Mouse (Mus musculus) stomach, embryonic 15.5 days (tissue): Measurements from ENCODE around the gene Fam222b. TPM values are rescaled to one million over a fixed set of nuclear protein-coding genes. Genes with fewer than 3 reads are reported as not detected.

Source experiments
- ATAC-seq: fragments of 200-750 bp; cut with Nextera tagmentation; 2 replicates; pipeline ENCODE4 v1.8.0; 2017; ENCODE audit warnings: low read depth, moderate number of reproducible peaks, moderate TSS enrichment; ENCODE audit not compliant: insufficient read depth, low FRiP score
- H3K27ac ChIP-seq: fragments of 300-500 bp; sonication (generic); 2 replicates; pipeline ENCODE4 v1.5.1; 2015; ENCODE audit warnings: mild to moderate bottlenecking, inconsistent platforms
- H3K27me3 ChIP-seq: fragments of 300-500 bp; sonication (generic); replicated peaks from 2 replicates; pipeline ENCODE4 v1.6.1; 2015; ENCODE audit warnings: inconsistent platforms
- H3K36me3 ChIP-seq: fragments of 300-500 bp; sonication (generic); 2 replicates; pipeline ENCODE4 v1.6.1; 2015; ENCODE audit warnings: inconsistent platforms
- H3K4me1 ChIP-seq: fragments of 300-500 bp; sonication (generic); 2 replicates; pipeline ENCODE4 v1.6.1; 2015; ENCODE audit warnings: inconsistent platforms
- H3K4me2 ChIP-seq: fragments of 300-500 bp; sonication (generic); 2 replicates; pipeline ENCODE4 v1.6.1; 2015; ENCODE audit warnings: mild to moderate bottlenecking, inconsistent platforms
- H3K4me3 ChIP-seq: fragments of 300-500 bp; sonication (generic); replicated peaks from 2 replicates; pipeline ENCODE4 v1.5.1; 2015; ENCODE audit warnings: inconsistent platforms
- H3K9ac ChIP-seq: fragments of 300-500 bp; sonication (generic); 2 replicates; pipeline ENCODE4 v1.6.1; 2015; ENCODE audit warnings: inconsistent platforms
- H3K9me3 ChIP-seq: fragments of 300-500 bp; sonication (generic); 2 replicates; pipeline ENCODE4 v1.6.1; 2016; ENCODE audit warnings: inconsistent platforms
- WGBS: fragments of 180-500 bp; shearing (Covaris S2); methylation state at CpG from one replicate; pipeline ENCODE4 v1.1.7; 2015; 5-methylcytosine and 5-hydroxymethylcytosine counted together
- polyA plus RNA-seq: library from polyadenylated mRNA; unstranded; fragments of >200 nt; fragmentation: Nextera tagmentation; extraction: Ambion mirVana; gene quantifications from 2 replicates; pipeline ENCODE4 v1.2.1, GENCODE M21; 2015

Fam222b gene
- polyA plus RNA-seq, 1 experiment from 2014 or later: 10.6 TPM

GRCm38 (mm10) chr11:78167257-78167959 is 72.9 kb downstream of the Fam222b start:
- H3K27ac ChIP-seq: peak overlapping the region; percentile 96; the same call in 1 of the 2 replicates
- H3K4me1 ChIP-seq: peaks cover 29% of the 10 kb centered on the region
- H3K4me2 ChIP-seq: no peak overlapping the region
- H3K27me3 ChIP-seq: no peaks in the 10 kb centered on the region
- ATAC-seq: no peak
- 90% methylated on average over 14 of the region's 14 CpGs for WGBS
- H3K9ac ChIP-seq: no peak overlapping the region
- H3K9me3 ChIP-seq: no peaks in the 10 kb centered on the region
- no peaks in the 10 kb centered on the region for H3K36me3 ChIP-seq
- no peak overlapping the region for H3K4me3 ChIP-seq

GRCm38 (mm10) chr11:78168541-78169468 is 74.3 kb downstream of the Fam222b start:
- H3K27ac ChIP-seq: peak overlapping the region; percentile 45; the same call in 1 of the 2 replicates
- no peak for ATAC-seq
- no peaks in the 10 kb centered on the region for H3K27me3 ChIP-seq
- 0 out of 2 replicates have a peak overlapping the region, but pooled peaks have one; percentile 11 for H3K4me3 ChIP-seq
- H3K4me1 ChIP-seq: peaks cover 17% of the 10 kb centered on the region
- H3K9ac ChIP-seq: no peak overlapping the region
- H3K36me3 ChIP-seq: no peaks in the 10 kb centered on the region
- WGBS: 40% methylated on average over 19 of the region's 19 CpGs
- H3K9me3 ChIP-seq: no peaks in the 10 kb centered on the region
- peak overlapping the region; percentile 42 for H3K4me2 ChIP-seq

- Histone ChIP-seq H3K4me3 (no peak overlapping the region), H3K27ac (no peak overlapping the region), H3K9ac (no peak overlapping the region), H3K4me1 (peaks cover 26% of the 10 kb centered on the region), H3K27me3 (no peaks in the 10 kb centered on the region), H3K4me2 (no peak overlapping the region), H3K36me3 (no peaks in the 10 kb centered on the region), H3K9me3 (no peaks in the 10 kb centered on the region)
- ATAC-seq: no peak
- 85% methylated on average over 15 of the region's 15 CpGs for WGBS
Measured at GRCm38 (mm10) chr11:78170306-78170705, 75.8 kb downstream of the Fam222b start.

GRCm38 (mm10) chr11:78171328-78171727 is 76.9 kb downstream of the Fam222b start:
- Histone ChIP-seq H3K27me3 (no peaks in the 10 kb centered on the region), H3K4me2 (no peak overlapping the region), H3K4me3 (no peak overlapping the region), H3K9me3 (no peaks in the 10 kb centered on the region), H3K9ac (no peak overlapping the region), H3K4me1 (peaks cover 25% of the 10 kb centered on the region), H3K27ac (no peak overlapping the region), H3K36me3 (no peaks in the 10 kb centered on the region)
- no peak for ATAC-seq
- 62% methylated on average over 4 of the region's 4 CpGs for WGBS

GRCm38 (mm10) chr11:78172034-78172747 is 77.7 kb downstream of the Fam222b start:
- 82% methylated on average over 16 of the region's 16 CpGs for WGBS
- Histone ChIP-seq H3K36me3 (no peaks in the 10 kb centered on the region), H3K27me3 (no peaks in the 10 kb centered on the region), H3K4me2 (no peak overlapping the region), H3K4me3 (no peak overlapping the region), H3K27ac (no peak overlapping the region), H3K4me1 (peaks cover 23% of the 10 kb centered on the region), H3K9ac (no peak overlapping the region), H3K9me3 (no peaks in the 10 kb centered on the region)
- no peak for ATAC-seq

- 82% methylated on average over 19 of the region's 19 CpGs for WGBS
- H3K4me2 ChIP-seq: no peak overlapping the region
- no peaks in the 10 kb centered on the region for H3K27me3 ChIP-seq
- no peak for ATAC-seq
- H3K4me3 ChIP-seq: no peak overlapping the region
- H3K36me3 ChIP-seq: no peaks in the 10 kb centered on the region
- H3K9me3 ChIP-seq: no peaks in the 10 kb centered on the region
- H3K4me1 ChIP-seq: peaks cover 28% of the 10 kb centered on the region
- H3K9ac ChIP-seq: no peak overlapping the region
- no peak overlapping the region for H3K27ac ChIP-seq
Measured at GRCm38 (mm10) chr11:78172748-78173383, 78.4 kb downstream of the Fam222b start.

GRCm38 (mm10) chr11:78174506-78174905 is 80.0 kb downstream of the Fam222b start:
- Histone ChIP-seq H3K36me3 (no peaks in the 10 kb centered on the region), H3K27ac (no peak overlapping the region), H3K4me3 (no peak overlapping the region), H3K9me3 (no peaks in the 10 kb centered on the region), H3K9ac (no peak overlapping the region), H3K4me1 (peaks cover 34% of the 10 kb centered on the region), H3K27me3 (no peaks in the 10 kb centered on the region), H3K4me2 (no peak overlapping the region)
- WGBS: 79% methylated on average over 3 of the region's 3 CpGs
- no peak for ATAC-seq

- peak overlapping the region; percentile 90 for H3K4me2 ChIP-seq
- no peaks in the 10 kb centered on the region for H3K9me3 ChIP-seq
- H3K27ac ChIP-seq: peak overlapping the region; percentile 99
- peaks cover 11% of the 10 kb centered on the region for H3K36me3 ChIP-seq
- no peak for ATAC-seq
- WGBS: 7% methylated on average over 10 of the region's 10 CpGs
- H3K4me1 ChIP-seq: peaks cover 45% of the 10 kb centered on the region
- H3K4me3 ChIP-seq: peak overlapping the region; percentile 76
- H3K27me3 ChIP-seq: no peaks in the 10 kb centered on the region
- no peak overlapping the region for H3K9ac ChIP-seq
Measured at GRCm38 (mm10) chr11:78175771-78176401, 81.4 kb downstream of the Fam222b start.

- peak; percentile 59 for ATAC-seq
- Histone ChIP-seq H3K27ac (peak within 1 kb of the TSS; percentile 99), H3K9me3 (no peaks in the 10 kb centered on the region), H3K36me3 (peaks cover 15% of the 10 kb centered on the region), H3K27me3 (no peaks in the 10 kb centered on the region), H3K9ac (peak within 1 kb of the TSS; percentile 38), H3K4me2 (peak within 1 kb of the TSS; percentile 90), H3K4me1 (peaks cover 50% of the 10 kb centered on the region), H3K4me3 (peak within 1 kb of the TSS; percentile 76)
- WGBS: under 1% methylated on average over 32 of the region's 32 CpGs
Measured at GRCm38 (mm10) chr11:78176402-78176862, 82.0 kb downstream of the Fam222b start, which contains the start of the genes Nek8 and Tlcd1. Nek8 (minus strand) TSS chr11:78176675. Tlcd1 (plus strand) TSS chr11:78176711.

- H3K27me3 ChIP-seq: no peaks in the 10 kb centered on the region
- H3K36me3 ChIP-seq: peaks cover 19% of the 10 kb centered on the region
- H3K4me1 ChIP-seq: peaks cover 55% of the 10 kb centered on the region
- under 1% methylated on average over 23 of the region's 23 CpGs for WGBS
- peak overlapping the region; percentile 90 for H3K4me2 ChIP-seq
- H3K9me3 ChIP-seq: no peaks in the 10 kb centered on the region
- H3K4me3 ChIP-seq: peak overlapping the region; percentile 76
- H3K27ac ChIP-seq: peak overlapping the region; percentile 99
- ATAC-seq: no peak
- H3K9ac ChIP-seq: peak overlapping the region; percentile 38
Measured at GRCm38 (mm10) chr11:78176905-78177331, 82.5 kb downstream of the Fam222b start.
